Mouse (Mus musculus) adrenal gland, postnatal 10 days (tissue): ENCODE results near the gene Crtc1. TPM values are rescaled to one million over a fixed set of nuclear protein-coding genes. Genes with fewer than 3 reads are reported as not detected.
A peak's percentile ranks its signal among the peaks of the same experiment; 100 is the strongest.

ENCODE experiments used
- DNase-seq: peaks from one replicate; pipeline ENCODE4 v3.0.0; 2021; ENCODE audit warnings: mixed read lengths
- long read RNA-seq, 2 experiments: library from polyadenylated mRNA; stranded (forward); transcript quantifications; one replicate each; pipeline ENCODE4 v2.0.0; 2021
- total RNA-seq, 2 experiments: library from RNA; stranded (reverse); gene quantifications; 2 replicates each; pipeline ENCODE4 v1.2.3; 2021

Gene Crtc1
- 10 to 100 TPM; 14.1 to 19.4 TPM for total RNA-seq
- long read RNA-seq, experiment 1, partial matches to known transcripts: 2 of 15 reads
- long read RNA-seq, experiment 1, other reads (novel, unspliced or antisense): 13 of 15 reads
- long read RNA-seq, experiment 2, full-length matches to known transcripts: 4 of 11 reads
- long read RNA-seq, experiment 2, partial matches to known transcripts: 1 of 11 reads
- long read RNA-seq, experiment 2, other reads (novel, unspliced or antisense): 6 of 11 reads

DNA sequence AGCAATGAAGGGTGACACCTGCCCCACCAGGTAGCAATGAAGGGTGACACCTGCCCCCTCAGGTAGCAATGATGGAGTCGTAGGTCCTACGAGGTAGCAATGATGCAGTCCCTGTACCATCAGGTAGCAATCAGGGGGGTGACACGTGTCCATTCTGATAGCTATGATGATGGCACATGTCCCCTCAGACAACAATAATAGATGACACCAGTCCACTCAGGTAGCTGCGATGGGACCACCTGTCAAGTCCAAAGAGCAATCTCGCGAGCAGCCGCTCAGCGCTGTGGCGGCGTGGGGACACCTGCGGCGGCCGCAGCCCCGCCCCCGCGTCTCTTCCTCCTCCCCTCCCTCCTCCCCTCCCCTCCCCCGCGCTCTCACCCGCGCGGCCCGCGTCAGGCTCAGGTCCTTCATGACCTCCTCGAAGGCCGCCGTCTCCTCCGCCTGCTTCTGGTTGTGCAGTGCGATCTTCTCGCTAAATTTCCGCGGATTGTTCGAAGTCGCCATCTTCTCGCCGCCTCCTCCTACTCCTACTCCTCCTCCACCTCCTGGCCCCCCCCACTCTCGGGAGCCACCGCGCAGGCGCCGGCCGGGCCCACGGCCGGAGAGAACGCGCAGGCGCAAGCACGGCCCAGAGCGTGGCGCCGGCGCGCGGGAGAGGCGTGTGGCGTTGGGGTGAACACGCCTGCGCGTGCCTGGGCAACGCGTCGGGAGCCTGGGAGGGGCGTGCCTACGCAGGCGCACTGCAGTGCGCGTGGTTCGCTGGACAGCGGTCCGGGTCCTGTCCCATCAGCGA, at the start of gene Crtc1:
Gene Crtc1 (minus strand): TSS at position 525 of the 793 bp plus-strand sequence.
- peak; percentile 99 for DNase-seq

DNA sequence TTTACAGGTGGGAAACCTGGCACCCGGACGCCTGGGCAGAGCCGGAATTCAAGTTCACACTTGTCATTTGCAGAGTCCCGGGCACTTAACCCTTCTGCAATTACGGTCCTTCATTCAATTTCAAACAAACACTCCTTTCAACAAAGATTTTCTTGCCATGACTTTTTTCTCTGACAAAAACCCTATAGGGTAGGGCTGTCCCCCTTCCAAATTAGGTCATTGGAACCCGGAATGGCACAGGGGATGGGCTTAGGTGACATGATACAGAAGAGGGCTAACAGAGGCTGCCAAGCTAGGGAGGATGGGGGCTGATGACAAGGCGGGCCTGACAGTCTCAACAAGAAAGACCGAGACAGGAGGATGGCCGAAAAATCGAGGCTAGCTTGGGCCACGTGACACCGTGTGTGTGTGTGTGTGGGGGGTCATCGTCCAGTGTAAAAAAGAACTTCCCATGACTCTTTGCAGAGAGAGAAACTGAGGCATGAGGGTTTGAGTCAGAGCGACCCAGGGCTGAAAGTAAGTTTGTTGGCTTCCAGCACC, 49.6 kb upstream of the Crtc1 start:
- DNase-seq: no peak

DNA sequence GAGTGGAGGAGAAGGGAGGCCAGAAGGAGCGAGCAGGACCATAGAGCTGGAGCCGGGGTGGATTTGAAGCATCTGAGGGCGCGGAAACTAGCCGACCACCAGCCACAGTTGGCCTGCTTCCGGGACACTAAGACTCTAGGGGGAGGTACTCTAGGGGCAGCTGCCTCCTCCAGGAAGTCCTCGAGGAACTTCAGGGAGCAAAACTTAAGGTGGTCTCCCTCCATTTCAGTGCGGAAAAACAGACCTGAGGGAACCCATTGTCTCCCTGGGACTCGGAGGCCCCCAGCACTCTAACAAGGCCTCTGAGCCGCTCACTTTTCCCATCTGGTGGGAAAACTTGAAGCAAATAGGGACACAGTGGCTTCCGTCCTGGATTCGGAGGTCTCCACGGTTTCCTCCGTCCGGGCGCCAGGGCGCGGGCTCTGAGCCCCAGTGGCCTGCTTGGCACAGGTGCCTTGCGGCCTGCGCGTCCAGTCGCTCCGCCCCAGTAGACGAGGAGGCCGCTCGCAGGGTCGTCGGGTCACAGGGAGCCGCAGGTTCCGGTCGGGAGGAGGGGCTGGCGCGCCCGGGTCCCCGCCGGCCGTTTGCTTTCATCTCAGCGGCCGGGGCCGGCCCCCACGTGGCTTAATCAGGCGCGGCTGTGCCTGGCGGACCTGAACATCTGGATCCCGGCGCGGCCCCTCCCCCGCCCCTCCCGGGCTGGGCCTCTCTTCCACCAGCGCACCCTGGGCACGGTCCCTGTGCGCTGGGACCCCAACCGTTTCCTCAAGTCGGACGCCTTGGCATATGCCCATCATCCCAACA, 48.8 kb upstream of the Crtc1 start:
- peak; percentile 43 for DNase-seq

DNA sequence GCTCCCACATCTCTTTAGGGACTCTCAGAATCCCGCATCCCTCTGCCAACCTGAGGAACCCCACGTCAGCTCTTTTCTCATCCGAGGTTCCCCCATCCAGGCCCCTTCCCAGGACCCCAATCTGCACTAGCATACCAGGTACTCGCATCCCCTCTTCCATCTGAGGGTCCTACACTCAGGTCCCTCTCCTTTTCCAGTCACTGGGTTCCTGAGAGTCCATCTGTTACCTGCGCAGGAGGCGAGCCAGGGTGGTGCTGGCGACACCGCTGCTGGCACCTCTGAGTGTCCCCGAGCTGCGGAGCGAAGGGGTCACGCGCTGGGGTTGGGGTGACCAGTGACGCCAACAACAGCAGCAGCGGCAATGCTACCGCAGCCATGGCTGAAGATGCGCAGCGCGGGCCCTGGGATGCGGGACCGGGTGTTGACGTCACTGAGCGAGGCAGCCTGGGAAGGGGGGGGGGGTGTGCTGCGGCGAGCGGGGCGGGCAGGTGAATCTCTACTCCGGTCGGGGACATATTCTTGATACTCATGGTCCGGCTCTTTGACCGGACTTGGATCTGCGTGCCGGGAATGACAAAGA, 47.7 kb upstream of the Crtc1 start, which contains the start of gene Tmem59l:
Gene Tmem59l (minus strand): TSS at position 418 of the 580 bp plus-strand sequence.
- no peak for DNase-seq

DNA sequence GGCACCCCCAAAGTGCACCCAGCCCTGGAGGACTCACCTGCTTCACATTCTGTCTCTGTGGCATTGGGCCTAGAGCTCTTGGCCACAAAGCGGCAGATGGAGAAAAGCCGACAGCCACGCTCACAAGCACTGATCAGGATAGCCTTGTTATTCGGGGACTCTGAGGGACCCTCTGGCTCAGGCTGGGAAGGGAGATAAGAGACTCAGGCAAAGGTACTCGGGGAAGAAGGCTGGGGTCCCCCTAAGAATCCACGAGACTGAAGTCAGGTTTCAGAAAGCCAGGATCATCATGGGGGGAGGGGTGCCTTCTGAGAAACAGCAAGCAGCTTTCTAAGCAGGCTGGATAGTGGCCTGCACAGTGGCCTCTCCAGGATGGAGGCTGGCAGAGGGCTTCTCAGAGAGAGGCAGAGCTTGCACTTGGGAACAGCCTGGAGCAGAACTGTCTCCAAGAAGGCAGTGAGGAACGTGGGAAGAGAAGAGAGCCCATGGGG, 46.9 kb upstream of the Crtc1 start:
- no peak for DNase-seq

DNA sequence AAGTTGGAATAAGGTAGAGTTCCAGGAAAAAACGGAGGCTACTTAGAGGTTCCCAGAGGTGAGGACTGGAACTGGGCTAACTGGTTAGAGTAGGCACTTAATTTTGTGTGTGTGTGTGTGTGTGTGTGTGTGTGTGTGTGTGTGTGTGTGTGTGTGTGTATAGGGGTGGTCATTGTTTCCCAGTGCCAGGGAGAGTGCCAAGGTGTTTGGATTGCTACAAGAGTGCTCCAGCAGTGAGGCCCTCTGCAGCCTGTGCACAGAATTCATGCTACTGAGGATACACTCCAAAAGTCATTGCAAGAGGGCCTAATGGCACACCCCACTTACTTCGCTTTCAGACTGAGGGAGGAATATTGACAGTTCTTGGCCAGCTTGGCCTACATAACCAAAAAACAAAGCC, 43.6 kb upstream of the Crtc1 start:
- DNase-seq: no peak

DNA sequence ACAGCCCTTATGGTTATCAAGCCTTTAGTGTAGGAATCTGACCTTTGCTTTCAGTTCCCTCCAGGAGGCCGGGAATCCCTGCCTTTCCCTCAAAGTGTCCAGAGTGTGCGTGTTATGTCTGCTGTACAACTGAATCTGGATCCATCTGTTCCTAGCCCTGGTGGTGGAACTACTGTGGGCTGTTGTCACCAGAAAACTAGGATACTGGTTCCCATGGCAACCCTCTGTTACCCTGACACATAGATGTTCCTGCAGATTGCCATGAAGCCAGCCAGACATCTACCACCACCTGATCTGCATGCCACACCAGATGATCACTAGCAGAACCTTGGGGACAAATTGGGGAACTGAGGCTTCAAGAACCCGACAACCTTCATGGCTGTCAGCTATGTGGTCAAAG, 42.5 kb upstream of the Crtc1 start:
- no peak for DNase-seq

DNA sequence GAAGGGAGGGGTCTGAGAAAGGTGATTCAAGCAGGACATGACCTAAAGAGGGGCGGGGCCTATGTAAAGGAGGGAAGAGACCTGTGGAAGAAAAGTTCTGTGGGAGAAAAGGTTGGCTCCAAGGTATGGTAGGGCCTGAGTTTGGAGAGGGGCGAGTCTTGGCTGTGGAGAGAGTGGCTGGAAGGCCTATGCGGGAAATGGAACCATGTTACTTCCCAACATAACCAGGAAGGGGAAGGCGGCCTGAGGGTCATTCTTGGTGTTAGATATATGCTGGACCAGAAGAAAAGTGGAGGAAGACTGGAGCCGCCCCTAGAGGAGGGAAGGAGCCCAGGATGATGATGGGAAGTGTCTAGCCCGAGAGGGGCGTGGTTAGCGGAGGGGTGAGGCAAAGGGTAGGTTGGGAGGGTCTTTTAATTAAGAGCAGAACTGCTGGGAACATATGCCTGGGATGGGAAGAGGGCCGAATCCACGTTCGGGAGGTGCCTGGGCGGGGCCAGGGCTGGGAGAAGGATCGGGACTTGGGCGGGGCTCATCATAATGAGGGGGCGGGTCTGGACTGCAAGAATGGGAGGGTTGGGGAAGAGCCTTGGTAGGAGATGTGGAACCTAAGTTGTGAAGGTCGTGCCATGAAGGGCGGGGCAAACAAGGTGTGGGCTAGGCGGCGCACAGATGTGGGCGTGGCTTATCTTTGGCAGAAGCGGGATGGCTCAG, 38.0 kb upstream of the Crtc1 start:
- DNase-seq: peak; percentile 25

DNA sequence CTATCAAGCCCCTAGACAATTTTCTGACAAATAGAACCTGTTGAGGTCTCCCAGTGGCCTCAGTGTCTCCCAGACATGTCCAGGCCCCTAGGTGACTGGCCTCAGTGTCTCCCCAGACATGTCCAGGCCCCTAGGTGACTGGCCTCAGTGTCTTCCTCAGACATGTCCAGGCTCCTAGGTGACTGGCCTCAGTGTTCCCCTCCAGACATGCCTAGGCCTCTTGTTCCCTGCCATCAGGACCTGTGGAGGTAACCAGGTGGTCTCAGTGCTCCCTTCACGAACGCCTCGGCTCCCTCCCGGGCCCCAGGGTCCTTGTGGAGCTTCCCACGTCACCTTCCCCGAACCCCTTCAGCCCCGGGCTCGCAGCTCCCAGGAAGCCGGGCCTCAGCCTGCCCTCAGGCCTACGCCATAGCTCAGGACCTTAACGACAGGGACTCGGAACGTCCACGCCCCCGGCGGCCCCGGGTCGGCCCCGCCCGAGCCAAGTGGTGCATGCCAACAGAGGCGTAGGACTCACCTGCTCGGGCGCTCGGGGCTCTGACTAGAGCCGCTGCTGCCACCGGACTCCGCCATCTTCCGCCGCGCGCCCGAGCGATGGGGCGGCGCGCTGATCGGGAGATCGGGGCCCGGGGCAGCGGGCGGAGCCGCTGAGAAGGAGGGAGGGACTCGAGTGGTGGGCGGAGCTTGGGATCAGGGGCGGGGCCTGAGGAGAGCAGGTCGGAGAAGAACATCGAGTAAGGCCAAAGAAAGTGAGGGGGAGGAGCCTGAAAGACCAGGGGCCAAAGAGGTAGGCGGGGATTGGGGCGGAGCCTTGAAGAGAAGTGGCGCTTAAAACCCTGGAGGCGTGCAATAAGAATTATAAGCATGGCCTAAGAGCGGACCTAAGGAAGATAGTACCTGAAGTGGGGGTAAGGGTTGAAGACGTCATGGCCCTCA, 37.2 kb upstream of the Crtc1 start, which contains the start of gene Klhl26:
Gene Klhl26 (minus strand): TSS at position 636 of the 936 bp plus-strand sequence.
- peak; percentile 98 for DNase-seq

DNA sequence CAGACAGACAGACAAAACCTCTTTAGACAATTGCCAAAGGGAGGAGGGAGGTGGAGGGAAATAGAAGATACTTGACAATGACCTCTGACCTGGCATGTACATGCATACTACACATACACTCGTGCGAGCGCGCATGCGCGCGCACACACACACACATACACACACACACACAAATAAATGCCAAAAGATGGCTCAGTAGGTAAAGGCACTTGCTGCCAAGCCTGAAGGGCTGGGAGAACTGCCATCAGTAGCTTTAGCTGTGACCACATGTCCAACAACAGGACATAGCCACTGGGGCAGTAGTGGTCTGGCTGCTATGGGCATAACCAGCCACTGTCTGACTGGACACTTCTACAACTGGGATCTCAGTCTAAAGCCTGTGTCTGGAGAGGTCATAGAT, 32.5 kb upstream of the Crtc1 start:
- no peak for DNase-seq

DNA sequence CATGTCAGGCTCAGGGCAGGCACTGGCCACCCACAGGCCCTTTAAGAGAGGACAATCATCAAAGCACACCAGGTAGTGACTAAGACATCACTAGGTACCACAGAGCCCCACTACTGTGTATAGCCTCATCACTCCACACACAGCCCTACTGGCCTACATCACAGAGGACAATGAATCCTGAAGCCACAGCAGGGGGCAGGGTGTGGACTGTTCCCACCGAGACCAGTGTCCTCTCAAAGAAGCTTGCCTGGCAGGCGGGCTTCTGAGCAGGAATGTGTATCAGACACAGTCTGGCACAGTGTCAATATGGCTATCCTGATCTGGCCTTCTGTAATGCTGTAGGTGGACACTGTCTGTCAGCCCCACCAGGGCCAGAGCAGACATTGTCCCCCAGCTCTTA, 30.6 kb upstream of the Crtc1 start:
- DNase-seq: no peak

DNA sequence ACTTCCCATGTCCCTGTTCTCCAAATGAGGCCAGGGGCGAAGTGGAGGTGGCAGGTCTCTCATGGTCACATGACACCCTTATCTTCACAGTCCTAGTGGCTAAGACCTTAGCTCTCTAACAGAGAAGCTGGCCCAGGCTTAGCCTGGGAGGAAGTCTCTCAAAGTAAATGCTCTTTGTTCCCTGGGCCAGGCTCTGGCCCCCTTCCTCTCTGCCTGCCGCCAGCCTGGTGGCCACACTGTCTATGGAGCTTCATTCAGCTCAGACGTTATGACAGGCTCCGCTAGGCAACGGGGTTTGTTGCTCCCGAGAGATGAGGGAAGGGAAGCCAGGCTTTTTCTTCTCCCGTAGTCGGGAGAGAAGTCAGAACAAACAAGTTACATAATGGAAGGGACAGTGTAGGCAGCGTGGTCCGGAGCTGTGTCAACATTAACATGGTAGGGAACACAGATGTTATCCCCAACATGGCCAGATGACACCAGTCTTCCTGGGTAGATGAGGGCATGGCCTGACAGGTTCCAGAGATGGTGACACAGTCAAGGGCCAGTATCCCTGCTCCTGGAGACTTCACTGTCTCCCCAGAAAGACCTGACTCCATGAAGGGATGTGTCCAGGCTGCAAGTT, 30.0 kb upstream of the Crtc1 start:
- DNase-seq: no peak

DNA sequence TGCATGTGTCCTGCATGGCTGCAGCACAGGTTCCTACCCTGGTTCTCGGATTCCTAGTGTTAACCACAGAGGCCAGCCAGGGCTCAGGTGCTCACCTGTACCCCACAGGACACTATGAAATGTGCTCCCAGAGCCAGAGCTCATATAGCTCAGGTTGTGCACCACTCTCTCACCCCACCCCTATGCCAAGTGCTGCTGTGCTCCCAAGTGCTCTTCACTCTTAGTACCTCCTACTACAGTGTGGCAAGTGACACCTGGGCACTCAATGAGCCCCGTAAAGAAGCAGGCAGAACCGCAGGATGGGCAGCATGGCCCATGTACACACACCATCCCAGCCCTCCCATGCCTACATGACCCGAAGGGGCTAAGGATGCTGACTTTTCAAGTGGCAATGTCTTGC, 29.4 kb upstream of the Crtc1 start:
- DNase-seq: no peak

DNA sequence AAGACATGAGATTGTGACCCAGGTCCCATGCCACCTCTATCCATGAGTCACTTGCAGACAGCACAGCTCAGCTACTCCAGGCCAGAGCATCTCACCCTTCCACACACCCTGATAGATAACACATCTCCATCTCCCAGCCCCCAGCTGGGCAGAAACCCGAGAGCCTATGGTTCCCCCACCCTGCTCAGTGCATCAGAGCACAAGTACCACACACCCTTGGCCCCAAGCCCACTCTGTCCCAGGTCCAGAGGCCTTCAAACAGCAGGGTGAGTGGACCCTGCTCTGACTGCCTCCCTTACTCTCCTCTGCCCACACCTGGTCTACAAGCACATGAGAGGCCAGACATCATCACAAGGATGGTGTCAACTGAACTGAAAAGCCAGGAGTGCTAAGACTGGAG, 28.5 kb upstream of the Crtc1 start:
- no peak for DNase-seq

DNA sequence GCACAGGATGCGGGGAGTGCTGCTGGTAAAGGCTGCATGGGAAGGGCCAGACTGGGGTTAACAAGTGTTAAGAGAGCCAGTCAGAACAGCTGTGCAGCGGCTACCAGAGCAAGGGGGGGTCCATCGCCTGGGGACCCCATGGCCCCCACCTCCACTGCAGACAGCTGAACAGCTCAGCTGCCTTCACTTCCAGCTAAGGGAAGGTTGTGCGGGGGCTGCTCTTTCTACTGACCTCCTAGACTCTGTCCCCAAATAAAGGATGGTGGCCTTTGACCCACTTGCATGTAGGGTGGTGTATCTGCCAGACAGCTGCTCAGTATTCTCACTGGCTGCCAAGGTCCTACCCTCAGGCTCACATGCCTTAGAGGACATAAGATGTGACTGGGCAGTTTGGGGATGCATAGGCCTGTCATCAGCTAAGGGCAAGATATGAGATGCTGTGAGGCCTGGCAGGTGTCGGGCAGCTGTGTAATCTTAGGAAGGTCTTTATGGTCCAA, 27.9 kb upstream of the Crtc1 start:
- DNase-seq: no peak

DNA sequence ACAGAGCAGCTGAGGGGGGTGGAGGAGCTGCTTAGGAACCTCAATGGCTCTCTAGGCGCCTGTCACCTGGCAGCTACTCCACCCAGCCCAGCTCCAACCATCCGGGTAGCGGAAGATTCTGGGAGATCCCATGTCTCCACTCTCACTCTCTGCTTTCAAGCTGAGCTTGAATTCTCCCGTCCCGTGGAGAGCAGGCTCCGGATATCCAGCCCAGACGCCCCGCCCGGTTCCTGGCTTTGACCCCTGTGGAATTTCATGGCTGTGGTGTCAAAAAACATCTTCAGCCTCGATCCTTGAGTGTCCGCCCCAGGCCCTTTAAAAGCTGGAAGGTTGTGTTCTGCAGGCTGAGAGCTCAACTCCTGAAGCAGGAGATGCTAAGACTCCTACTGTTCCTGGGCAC, 27.4 kb upstream of the Crtc1 start:
- peak; percentile 35 for DNase-seq

DNA sequence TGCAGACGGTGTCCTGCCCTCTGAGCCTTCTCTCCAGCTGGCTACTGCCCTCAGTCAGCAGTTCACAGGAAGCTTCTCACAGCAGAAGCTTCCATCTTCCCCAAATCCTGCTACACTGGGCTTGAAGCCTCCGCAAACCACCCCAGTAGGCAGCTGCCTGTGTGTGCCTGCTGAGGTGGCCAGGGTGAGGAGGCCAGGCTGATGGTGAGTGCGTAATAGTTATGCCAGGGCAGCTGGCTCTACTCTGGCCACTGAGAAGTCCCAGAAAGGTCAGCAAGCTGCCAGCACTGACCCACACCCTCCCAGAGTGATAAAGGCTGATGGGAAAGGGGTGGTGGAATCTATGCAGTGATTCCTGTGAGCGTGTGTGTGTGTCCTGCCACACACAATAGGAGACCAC, 26.9 kb upstream of the Crtc1 start:
- DNase-seq: no peak

DNA sequence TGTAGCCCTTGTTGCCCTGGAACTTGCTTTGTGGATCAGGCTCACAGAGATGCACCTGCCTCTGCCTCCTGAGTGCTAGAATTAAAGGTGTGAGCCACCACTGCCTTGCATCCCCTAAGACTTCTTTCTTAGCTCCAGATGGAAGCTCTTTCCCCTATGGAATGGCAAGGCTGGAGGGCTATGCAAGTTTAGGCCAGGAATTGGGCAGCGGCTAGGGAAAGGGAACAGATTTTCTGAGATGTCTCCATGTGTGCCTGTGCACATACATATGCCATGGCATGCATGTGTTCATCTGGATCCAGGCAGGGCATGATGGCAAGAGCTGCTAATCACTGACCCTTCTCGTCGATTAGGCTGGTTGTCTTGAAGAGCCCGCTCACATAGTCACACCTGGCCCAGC, 26.3 kb upstream of the Crtc1 start:
- no peak for DNase-seq

DNA sequence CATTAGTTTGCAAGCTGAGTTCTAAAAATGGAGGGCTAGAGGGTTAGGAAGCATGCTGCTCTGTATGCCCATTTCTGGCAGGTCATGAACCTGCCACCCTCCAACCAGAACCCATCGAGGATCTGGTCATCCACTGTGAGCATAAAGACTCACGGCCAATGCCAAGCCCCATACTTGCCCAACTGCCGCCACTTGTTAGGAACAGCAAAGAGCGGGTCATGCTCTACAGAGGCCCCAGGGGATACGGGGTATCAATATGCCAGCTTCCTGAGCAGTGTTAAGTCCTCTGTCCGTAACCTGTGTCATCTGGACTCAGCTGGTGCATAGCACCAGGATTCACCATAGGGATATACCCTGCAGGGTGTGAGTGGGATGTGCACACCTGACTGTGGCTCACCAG, 24.8 kb upstream of the Crtc1 start:
- no peak for DNase-seq

DNA sequence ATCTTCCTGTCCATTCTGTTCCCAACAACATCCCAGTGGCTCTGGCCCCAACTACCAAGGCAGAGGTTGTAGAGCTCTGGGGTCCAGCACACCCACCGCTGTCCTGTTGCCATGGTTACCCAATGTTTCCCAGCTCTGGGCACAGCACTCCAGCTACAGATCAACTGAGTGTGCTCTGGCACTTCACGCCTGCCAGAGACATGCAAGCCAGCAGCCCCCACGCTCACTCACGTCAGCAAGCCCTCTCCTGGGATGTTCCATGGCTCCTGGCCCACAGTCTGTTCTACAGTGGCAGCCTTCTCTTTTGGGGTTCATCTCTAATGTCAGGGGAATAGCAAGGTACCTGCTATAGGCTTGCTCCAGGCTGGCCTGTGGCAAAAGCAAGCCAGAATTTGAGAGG, 23.9 kb upstream of the Crtc1 start:
- peak; percentile 66 for DNase-seq
